Mouse (Mus musculus): ENCODE measurements around the gene Serp2. TPM values are rescaled to one million over a fixed set of nuclear protein-coding genes. Genes with fewer than 3 reads are reported as not detected.
A peak's percentile ranks its signal among the peaks of the same experiment; 100 is the strongest.

Gene Serp2
- not detected in 2 replicates for total RNA-seq (2017)

DNA sequence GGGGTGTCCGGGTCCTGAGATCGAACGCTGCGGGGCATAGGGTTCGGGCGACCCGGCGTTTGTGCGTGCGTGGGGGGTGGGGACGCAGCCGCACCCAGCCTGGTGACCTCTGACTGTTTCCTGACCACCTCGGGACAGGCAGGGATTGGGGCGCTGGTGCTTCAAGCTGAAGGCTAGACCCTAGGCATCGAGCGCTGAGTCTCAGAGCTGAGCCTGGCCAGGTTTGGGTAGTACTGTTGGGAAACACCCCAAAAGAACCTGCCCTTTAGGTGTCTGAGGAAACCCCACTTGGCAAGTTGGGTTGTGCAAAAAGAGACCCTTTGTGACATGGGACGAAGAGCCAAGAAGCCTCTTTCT lies at the start of gene Serp2:
TSS of gene Serp2 (minus strand) at position 38 of the 357 bp plus-strand sequence.
- no peak for ATAC-seq (replicated peaks; ENCODE audit: low read depth, poor library complexity, severe bottlenecking)

GRCm38 (mm10) chr14:76605931-76606534 lies 49.3 kb upstream of the Serp2 start:
- ATAC-seq (replicated peaks; ENCODE audit: low read depth, poor library complexity, severe bottlenecking): no peak

DNA sequence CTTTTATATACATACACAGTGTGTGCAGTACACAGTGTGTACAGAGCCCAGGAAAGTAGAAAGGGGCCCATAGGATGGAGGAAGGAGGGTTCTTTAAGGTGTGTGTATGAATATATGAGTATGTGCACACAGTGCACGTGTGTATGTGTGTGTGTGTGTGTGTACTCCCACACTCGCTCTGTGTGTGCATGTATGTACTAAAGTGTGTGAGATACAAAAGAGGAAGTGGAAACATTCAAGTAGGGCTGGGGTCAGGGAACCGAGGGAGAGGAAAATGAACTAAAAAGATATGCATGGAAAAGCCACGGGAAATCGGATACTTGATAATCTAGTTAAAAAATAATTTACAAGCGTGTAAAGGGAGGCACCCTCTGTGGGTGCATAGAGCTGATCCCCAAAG lies 47.3 kb upstream of the Serp2 start:
- ATAC-seq (replicated peaks; ENCODE audit: low read depth, poor library complexity, severe bottlenecking): peak; percentile 64

GRCm38 (mm10) chr14:76601654-76602053 lies 45.0 kb upstream of the Serp2 start:
- ATAC-seq (replicated peaks; ENCODE audit: low read depth, poor library complexity, severe bottlenecking): no peak

DNA sequence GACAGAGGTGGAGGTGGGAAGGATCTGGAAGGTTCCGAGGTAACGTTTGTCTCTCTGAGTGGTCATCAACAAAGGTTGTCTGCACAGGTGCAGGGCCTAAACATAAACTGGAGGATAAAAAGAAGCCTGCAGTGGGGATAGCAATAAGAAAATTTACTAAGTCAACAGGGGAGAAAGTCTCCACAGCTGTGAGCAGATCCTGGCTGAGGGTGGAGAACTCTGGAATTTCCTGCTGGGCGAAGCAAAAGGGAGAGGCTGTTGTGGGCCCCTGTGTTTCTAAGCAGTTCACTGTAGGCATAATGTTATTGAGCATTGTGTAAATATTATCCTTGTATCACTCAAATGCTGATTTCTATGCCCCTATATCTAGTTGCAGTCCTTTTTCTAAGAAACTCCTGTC lies 43.7 kb upstream of the Serp2 start:
- ATAC-seq (replicated peaks; ENCODE audit: low read depth, poor library complexity, severe bottlenecking): no peak

- no peak for ATAC-seq (replicated peaks; ENCODE audit: low read depth, poor library complexity, severe bottlenecking)
Observed at GRCm38 (mm10) chr14:76599706-76600105, 43.0 kb upstream of the Serp2 start.

DNA sequence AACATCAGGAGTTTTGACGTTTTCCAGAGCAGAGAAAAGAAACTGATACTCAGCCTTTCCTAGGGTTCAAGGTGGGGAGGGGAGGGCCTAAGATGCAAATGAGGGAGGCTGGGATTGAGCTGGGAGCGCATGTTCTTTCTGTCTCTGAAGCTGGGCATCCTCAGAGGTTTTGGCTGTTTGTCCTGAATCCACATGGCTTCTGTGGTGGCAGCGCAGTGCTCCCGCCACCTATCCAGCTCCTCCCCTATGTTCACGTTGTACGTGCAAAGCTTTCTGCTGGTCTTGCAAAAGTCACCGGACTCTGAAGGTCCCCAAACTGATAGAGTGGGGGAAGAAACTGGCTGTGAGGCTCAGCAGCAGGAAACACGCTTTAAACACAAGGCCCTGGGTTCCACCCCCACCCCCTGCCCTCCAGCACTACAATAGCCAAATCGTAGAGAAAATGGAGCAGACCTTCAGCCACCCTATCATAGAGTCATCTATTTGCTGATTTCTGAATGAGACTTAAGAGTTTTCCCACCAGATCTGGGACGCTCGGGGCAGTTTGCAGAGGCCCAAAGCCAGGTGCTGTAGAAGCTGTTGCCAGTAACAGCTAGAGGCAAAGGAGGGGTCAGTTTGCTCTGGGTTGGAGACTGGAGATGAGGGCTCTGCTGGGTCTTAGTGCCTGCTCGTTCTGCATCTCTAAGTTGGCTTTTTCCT lies 42.0 kb upstream of the Serp2 start:
- ATAC-seq (replicated peaks; ENCODE audit: low read depth, poor library complexity, severe bottlenecking): peak; percentile 73

GRCm38 (mm10) chr14:76597751-76598150 lies 41.1 kb upstream of the Serp2 start:
- ATAC-seq (replicated peaks; ENCODE audit: low read depth, poor library complexity, severe bottlenecking): no peak

DNA sequence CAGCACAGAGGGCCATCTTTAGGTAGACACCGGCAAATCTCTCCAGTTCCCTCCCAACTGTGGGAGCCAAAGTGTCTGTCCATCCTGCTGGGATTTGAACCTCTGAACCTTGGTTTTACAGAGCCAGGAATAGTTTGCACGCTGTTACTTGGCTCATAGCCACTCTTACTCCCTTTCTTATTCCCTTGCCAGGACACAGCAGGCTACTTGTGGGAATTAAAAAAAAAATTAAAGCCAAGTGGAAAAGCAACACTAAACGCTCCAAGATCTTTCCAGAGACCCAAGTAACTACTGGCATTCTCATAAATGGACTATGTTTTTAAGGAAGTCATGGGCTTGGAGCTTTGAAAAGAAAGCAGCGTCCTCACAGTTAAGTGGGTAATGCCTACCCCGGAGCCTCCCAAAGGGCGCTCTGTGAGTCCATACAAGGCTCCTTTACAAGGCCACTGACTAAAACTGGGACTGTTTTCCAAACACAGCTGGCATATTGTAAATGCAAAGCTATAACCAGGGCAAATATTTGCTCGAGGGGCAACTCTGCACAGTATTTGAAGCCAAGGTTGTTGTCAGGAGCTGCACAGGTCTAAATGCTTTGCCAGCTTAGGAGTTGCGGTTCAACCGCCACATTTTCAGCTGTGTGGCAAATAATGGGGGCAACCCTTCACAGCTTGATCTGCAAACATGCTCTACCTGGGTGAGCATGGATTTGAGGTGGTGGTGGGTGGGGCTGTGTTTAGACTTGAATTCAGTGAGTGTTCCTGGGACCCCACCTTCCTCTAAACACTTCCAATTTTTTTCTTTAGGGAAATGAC lies 38.6 kb upstream of the Serp2 start:
- no peak for ATAC-seq (replicated peaks; ENCODE audit: low read depth, poor library complexity, severe bottlenecking)

DNA sequence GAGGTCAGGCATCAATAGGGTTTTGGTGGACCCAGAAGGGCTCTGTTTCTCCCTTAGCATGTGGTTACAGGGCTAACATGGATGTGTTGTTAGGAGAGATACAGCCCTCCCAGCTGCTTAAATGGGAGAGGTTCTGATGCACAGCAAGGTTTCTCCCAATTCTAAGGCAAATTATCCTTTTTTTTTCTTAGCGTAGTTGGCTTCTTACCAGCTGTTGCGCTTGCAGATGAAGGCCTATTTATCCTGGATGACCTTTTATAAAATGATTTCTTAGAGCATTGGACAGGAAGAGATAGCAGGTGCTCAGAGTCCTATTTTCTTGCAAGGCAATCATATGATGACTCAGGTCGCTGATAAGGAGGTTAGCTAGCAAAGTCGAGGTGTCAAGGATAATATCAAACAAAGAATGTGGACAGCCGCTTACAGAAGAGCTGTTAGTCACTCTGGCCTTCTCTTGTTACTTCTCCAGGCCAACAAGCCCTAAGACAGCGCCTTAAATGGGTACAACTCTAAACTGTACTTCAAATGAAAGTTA lies 37.7 kb upstream of the Serp2 start:
- ATAC-seq (replicated peaks; ENCODE audit: low read depth, poor library complexity, severe bottlenecking): no peak

DNA sequence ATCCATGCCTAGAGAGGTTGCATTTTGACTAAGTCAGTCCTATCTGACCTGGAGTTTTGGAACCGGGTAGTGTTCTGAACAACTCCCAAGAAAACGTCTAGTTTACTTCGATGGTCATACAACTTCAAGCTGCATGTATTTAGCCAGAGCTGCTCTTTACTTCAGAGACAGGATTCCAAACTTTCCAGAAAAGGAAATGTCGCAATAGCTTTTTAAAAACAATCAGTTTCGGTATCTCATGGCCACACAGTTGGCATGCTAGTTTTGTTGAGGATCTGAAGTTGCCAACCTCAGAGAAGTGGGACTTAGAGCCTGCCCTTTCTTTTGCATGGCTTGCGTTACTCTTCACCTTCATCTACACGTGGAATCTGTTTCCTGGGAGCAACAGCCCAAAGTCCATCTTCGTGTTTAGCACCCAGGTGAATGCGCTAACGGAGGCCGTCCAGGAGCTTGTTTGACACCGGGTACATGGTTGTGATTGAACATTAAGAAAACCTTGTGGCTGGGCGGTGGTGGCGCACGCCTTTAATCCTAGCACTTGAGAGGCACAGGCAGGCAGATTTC lies 37.0 kb upstream of the Serp2 start:
- ATAC-seq (replicated peaks; ENCODE audit: low read depth, poor library complexity, severe bottlenecking): no peak

GRCm38 (mm10) chr14:76592721-76593120 lies 36.0 kb upstream of the Serp2 start:
- no peak for ATAC-seq (replicated peaks; ENCODE audit: low read depth, poor library complexity, severe bottlenecking)

DNA sequence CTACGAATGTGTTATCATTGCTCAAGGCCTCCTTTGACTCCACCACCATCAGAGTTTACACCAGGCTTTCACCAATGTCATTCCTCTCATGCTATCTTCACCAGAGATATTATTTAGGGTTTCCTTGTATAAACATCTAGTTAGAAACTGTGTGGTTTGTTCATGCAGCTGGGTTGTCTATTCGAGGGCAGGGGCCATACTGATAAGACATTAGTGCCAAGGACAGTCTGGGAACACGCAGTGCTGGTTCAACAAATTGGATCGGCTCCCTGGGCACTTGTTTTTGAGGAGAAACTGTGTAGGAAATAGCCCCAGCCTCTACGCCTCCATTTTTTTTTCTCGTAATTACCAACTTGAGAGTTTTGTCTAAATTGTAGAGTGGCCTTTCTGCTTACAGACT lies 35.4 kb upstream of the Serp2 start:
- peak; percentile 41 for ATAC-seq (replicated peaks; ENCODE audit: low read depth, poor library complexity, severe bottlenecking)

- no peak for ATAC-seq (replicated peaks; ENCODE audit: low read depth, poor library complexity, severe bottlenecking)
Observed at GRCm38 (mm10) chr14:76590134-76590533, 33.4 kb upstream of the Serp2 start.

- no peak for ATAC-seq (replicated peaks; ENCODE audit: low read depth, poor library complexity, severe bottlenecking)
Observed at GRCm38 (mm10) chr14:76589671-76590070, 33.0 kb upstream of the Serp2 start.

- no peak for ATAC-seq (replicated peaks; ENCODE audit: low read depth, poor library complexity, severe bottlenecking)
Observed at GRCm38 (mm10) chr14:76585831-76586405, 29.2 kb upstream of the Serp2 start.

- no peak for ATAC-seq (replicated peaks; ENCODE audit: low read depth, poor library complexity, severe bottlenecking)
Observed at GRCm38 (mm10) chr14:76583985-76584384, 27.3 kb upstream of the Serp2 start.

- ATAC-seq (replicated peaks; ENCODE audit: low read depth, poor library complexity, severe bottlenecking): no peak
Observed at GRCm38 (mm10) chr14:76581974-76582922, 25.6 kb upstream of the Serp2 start.

DNA sequence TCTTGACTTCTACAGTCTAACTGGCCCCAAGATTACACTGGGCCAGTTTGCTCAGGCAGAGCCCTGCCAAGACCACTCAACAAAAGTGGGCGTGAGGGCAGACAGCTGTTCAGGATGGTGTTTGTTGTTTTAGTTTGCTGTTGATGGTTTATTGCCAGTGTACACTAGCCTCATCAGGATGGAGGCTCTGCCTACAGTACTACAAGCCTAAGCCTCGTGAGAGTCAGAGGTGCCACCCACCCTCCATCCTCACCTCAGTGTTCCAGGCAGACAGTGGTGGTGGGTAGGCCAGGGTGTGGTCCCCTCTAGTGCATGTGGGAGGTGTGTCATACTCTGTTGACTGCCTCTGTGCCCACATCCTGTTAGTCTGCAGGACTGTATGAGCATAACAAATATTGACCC lies 23.0 kb upstream of the Serp2 start:
- no peak for ATAC-seq (replicated peaks; ENCODE audit: low read depth, poor library complexity, severe bottlenecking)
